Mouse (Mus musculus) intestine, postnatal 0 days (tissue): ENCODE results near the gene Cpsf3. TPM values are rescaled to one million over a fixed set of nuclear protein-coding genes. Genes with fewer than 3 reads are reported as not detected.

Experiments used
- ATAC-seq: fragments of 200-750 bp; cut with Nextera tagmentation; 2 replicates; pipeline ENCODE4 v1.8.0; 2017; ENCODE audit warnings: mild to moderate bottlenecking, moderate TSS enrichment, moderate library complexity
- H3K27ac ChIP-seq: fragments of 300-500 bp; sonication (generic); 2 replicates; pipeline ENCODE4 v1.5.1; 2014; ENCODE audit warnings: mild to moderate bottlenecking, low read depth, low read length, moderate library complexity
- H3K27me3 ChIP-seq: fragments of 300-500 bp; sonication (generic); replicated peaks from 2 replicates; pipeline ENCODE4 v1.6.1; 2014; ENCODE audit warnings: low read length, mixed read lengths; ENCODE audit not compliant: control insufficient read depth, insufficient read depth
- H3K36me3 ChIP-seq: fragments of 300-500 bp; sonication (generic); 2 replicates; pipeline ENCODE4 v1.6.1; 2014; ENCODE audit warnings: mild to moderate bottlenecking, moderate library complexity; ENCODE audit not compliant: control insufficient read depth, insufficient read depth
- H3K4me1 ChIP-seq: fragments of 300-500 bp; sonication (generic); replicated peaks from 2 replicates; pipeline ENCODE4 v1.6.1; 2014; ENCODE audit warnings: antibody characterized with exemption, low read length, mixed read lengths; ENCODE audit not compliant: control insufficient read depth, insufficient read depth
- H3K4me2 ChIP-seq: fragments of 300-500 bp; sonication (generic); replicated peaks from 2 replicates; pipeline ENCODE4 v1.6.1; 2014; ENCODE audit warnings: low read depth, mild to moderate bottlenecking, moderate library complexity
- H3K4me3 ChIP-seq: fragments of 300-500 bp; sonication (generic); 2 replicates; pipeline ENCODE4 v1.5.1; 2014; ENCODE audit warnings: low read depth, low read length
- H3K9ac ChIP-seq: fragments of 300-500 bp; sonication (generic); 2 replicates; pipeline ENCODE4 v1.6.1; 2014; ENCODE audit warnings: mild to moderate bottlenecking, low read depth, low read length
- H3K9me3 ChIP-seq: fragments of 300-500 bp; sonication (generic); 2 replicates; pipeline ENCODE4 v1.6.1; 2016; ENCODE audit warnings: mixed run types; ENCODE audit not compliant: control insufficient read depth
- CTCF ChIP-seq: sonication (generic); IDR thresholded peaks from 2 replicates; pipeline ENCODE4 v1.5.1; 2016; ENCODE audit warnings: low read depth, mild to moderate bottlenecking, control low read depth, antibody characterized with exemption, moderate library complexity
- WGBS: fragments of 180-500 bp; shearing (Covaris S2); extraction: QIAGEN DNeasy Blood & Tissue Kit; methylation state at CpG from one replicate; pipeline ENCODE4 v1.1.7; 2014; 5-methylcytosine and 5-hydroxymethylcytosine counted together
- polyA plus RNA-seq: library from polyadenylated mRNA; unstranded; fragments of >200 nt; fragmentation: Nextera tagmentation; extraction: Ambion mirVana; gene quantifications from 2 replicates; pipeline ENCODE4 v1.2.1, GENCODE M21; 2015

The Cpsf3 gene
- polyA plus RNA-seq, 1 experiment from 2014 or later, result 41.6 TPM

DNA sequence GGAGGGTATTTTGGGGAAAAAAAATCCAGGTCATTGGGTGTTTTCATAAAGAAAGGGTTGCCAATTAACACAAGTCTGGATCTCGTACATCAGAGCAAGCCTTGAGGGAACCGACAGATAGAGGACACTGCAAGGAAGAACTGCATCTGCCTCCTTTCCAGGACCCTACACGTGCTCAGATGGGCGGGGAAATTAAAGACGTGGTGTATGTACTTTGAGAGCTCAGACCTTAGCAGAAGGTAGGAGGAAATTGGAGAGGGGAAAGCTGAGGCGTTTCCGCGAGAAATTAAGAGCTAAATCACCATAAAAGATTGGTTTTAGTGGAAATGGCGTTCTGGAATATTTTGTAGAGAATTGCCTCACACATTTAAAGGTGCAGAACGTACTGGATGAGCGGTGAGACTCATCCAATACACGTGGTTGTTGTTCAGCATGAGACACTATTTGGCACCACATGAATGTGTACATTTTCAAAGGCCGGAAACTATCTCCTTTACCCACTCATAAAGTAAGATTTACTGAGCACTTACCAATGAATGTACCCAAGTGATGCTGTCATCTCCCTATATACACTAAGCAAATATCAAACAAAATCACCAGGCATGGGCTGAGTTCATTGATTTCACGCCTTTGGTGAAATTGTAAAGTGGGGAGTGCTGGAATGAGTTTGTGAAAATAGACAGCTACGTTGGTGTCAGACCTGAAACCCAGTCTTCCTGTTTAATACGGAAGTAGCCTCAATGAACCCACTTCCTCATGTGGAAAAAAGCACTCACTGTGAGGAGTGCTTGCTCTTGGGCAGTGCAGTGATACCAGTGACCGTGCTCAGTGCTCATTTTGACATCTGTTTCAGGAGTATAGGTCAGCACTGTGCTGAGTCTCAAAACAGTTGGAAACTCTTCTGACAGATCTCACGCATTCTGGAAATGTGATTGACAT is 1.8 kb downstream of the Cpsf3 start:
- peak overlapping the region; percentile 78 for H3K4me3 ChIP-seq
- no peaks in the 10 kb centered on the region for H3K9me3 ChIP-seq
- peak overlapping the region; percentile 83 for H3K4me2 ChIP-seq
- peak overlapping the region; percentile 78 for H3K9ac ChIP-seq
- no peak for TF ChIP-seq CTCF
- WGBS, result 24% methylated on average over 18 of the region's 18 CpGs
- H3K36me3 ChIP-seq, result peaks cover 10% of the 10 kb centered on the region; the same call in 1 of the 2 replicates
- no peaks in the 10 kb centered on the region for H3K27me3 ChIP-seq
- H3K4me1 ChIP-seq, result 0 out of 2 replicates have a peak, but pooled peaks cover 5% of the 10 kb centered on the region
- ATAC-seq, result no peak
- H3K27ac ChIP-seq, result peak overlapping the region; percentile 81

GRCm38 (mm10) chr12:21288716-21289395 is 3.7 kb downstream of the Cpsf3 start:
- Histone ChIP-seq H3K4me2 (no peak overlapping the region), H3K27me3 (no peaks in the 10 kb centered on the region), H3K4me1 (0 out of 2 replicates have a peak, but pooled peaks cover 5% of the 10 kb centered on the region), H3K4me3 (no peak overlapping the region), H3K9me3 (no peaks in the 10 kb centered on the region), H3K36me3 (peaks cover 25% of the 10 kb centered on the region), H3K9ac (no peak overlapping the region), H3K27ac (no peak overlapping the region)
- 88% methylated on average over 3 of the region's 3 CpGs for WGBS
- ATAC-seq, result no peak
- TF ChIP-seq CTCF, result no peak

DNA sequence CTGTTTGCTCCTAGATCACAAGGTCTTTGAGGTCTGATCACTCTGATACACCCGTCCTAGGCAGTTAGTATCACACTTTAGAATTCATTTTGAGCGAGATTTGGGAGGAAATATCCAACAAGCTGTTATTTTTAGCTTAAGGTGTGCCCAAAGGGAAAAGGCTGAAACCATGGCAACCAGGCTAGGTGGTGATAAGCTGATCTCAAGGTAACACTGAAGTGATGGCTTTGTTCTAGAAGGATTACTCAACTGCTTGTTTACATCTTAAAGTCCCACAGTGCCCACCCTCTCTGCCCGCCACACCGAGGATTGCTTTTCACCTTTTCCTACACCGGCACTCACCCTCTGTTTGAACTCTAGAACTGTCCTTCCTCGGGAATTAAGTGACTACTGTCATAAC is 4.5 kb downstream of the Cpsf3 start:
- Histone ChIP-seq H3K4me2 (no peak overlapping the region), H3K27ac (no peak overlapping the region), H3K9me3 (no peaks in the 10 kb centered on the region), H3K27me3 (no peaks in the 10 kb centered on the region), H3K9ac (no peak overlapping the region), H3K36me3 (peaks cover 33% of the 10 kb centered on the region), H3K4me1 (0 out of 2 replicates have a peak, but pooled peaks cover 5% of the 10 kb centered on the region), H3K4me3 (no peak overlapping the region)
- TF ChIP-seq CTCF, result no peak
- 45% methylated on average over 6 of the region's 6 CpGs for WGBS
- ATAC-seq, result no peak

DNA sequence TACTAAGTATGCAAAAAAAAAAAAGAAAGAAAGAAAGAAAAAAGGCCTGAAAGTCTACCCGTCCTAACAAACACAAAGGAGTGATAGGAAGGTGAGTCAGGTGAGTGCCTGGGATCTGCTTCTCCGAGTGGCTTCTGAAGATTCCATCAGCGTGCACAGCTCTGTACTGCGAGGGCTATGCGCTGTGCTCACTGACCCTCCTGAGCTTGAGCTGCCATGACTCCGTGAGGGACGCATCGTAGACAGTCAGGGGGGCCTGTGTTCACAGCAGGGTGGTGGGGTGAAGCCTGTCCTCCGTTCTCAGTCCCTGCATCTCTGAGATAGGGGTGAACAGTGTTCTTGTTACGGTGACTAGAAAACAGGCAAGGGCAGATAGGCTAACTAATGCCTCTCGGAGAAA is 13.7 kb downstream of the Cpsf3 start:
- 97% methylated on average over 11 of the region's 11 CpGs for WGBS
- ATAC-seq, result no peak
- no peak overlapping the region for H3K4me2 ChIP-seq
- H3K36me3 ChIP-seq, result peaks cover 73% of the 10 kb centered on the region
- H3K27ac ChIP-seq, result no peak overlapping the region
- H3K27me3 ChIP-seq, result no peaks in the 10 kb centered on the region
- H3K4me3 ChIP-seq, result no peak overlapping the region
- TF ChIP-seq CTCF, result no peak
- no peak overlapping the region for H3K9ac ChIP-seq
- no peaks in the 10 kb centered on the region for H3K4me1 ChIP-seq
- no peaks in the 10 kb centered on the region for H3K9me3 ChIP-seq

GRCm38 (mm10) chr12:21301324-21301723 is 16.1 kb downstream of the Cpsf3 start:
- Histone ChIP-seq H3K9me3 (no peaks in the 10 kb centered on the region), H3K4me1 (no peaks in the 10 kb centered on the region), H3K4me2 (no peak overlapping the region), H3K36me3 (peaks cover 70% of the 10 kb centered on the region), H3K9ac (no peak overlapping the region), H3K4me3 (no peak overlapping the region), H3K27me3 (no peaks in the 10 kb centered on the region), H3K27ac (no peak overlapping the region; the same call in 1 of the 2 replicates)
- WGBS, result 72% methylated on average over 7 of the region's 7 CpGs
- TF ChIP-seq CTCF, result no peak
- no peak for ATAC-seq

GRCm38 (mm10) chr12:21301932-21302331 is 16.7 kb downstream of the Cpsf3 start:
- Histone ChIP-seq H3K27ac (peak overlapping the region; percentile 58; the same call in 1 of the 2 replicates), H3K4me3 (no peak overlapping the region), H3K4me1 (no peaks in the 10 kb centered on the region), H3K27me3 (no peaks in the 10 kb centered on the region), H3K9me3 (no peaks in the 10 kb centered on the region), H3K9ac (no peak overlapping the region), H3K36me3 (peaks cover 70% of the 10 kb centered on the region), H3K4me2 (no peak overlapping the region)
- 29% methylated on average over 8 of the region's 8 CpGs for WGBS
- no peak for ATAC-seq
- no peak for TF ChIP-seq CTCF
